Comparison of ENCODE assay signal across 7 mouse cellular contexts in genomic region chr11:96826481-96826880, GRCm38 (mm10). TPM values are rescaled to one million over a fixed set of nuclear protein-coding genes. Genes with fewer than 3 reads are reported as not detected.
DNase-seq lines count a peak whose midpoint lies in the region; ATAC-seq and TF ChIP-seq lines count a peak whose summit lies in the region.

No protein-coding gene starts in this region.

- no peaks in the 10 kb centered on the region for H3K27me3 ChIP-seq in forebrain, embryonic 11.5 days (ENCODE audit: control insufficient read depth, insufficient read depth, low read length)
- no peaks in the 10 kb centered on the region for H3K27me3 ChIP-seq in hindbrain, embryonic 16.5 days (replicated peaks; ENCODE audit: control insufficient read depth, insufficient read depth, low read length)
- H3K27me3 ChIP-seq in liver, embryonic 13.5 days, result no peaks in the 10 kb centered on the region

- no peak for DNase-seq in forebrain, embryonic 11.5 days (ENCODE audit: low spot score)
- DNase-seq in liver, embryonic 13.5 days, result no peak
- DNase-seq in B cell, adult 2 months, result no peak
- no peak for DNase-seq in embryo, embryonic 11 days
- DNase-seq in thymus, postnatal 14 days, result no peak

- no peak overlapping the region; the same call in 1 of the 2 replicates for H3K4me3 ChIP-seq in cortical plate, adult 2 months (ENCODE audit: insufficient read depth, low read length)
- no peak overlapping the region for H3K4me3 ChIP-seq in forebrain, embryonic 11.5 days (ENCODE audit: low read depth, low read length)
- H3K4me3 ChIP-seq in hindbrain, embryonic 16.5 days (ENCODE audit: low read length), result no peak overlapping the region
- no peak overlapping the region for H3K4me3 ChIP-seq in liver, embryonic 13.5 days (replicated peaks)

- TF ChIP-seq POLR2A in cortical plate, adult 2 months (IDR thresholded peaks at IDR 0.05; ENCODE audit: extremely low read depth, insufficient read depth, low read length), result no peak

- 88% methylated on average over 2 of the region's 2 CpGs for WGBS in forebrain, embryonic 11.5 days
- 78% methylated on average over 2 of the region's 2 CpGs for WGBS in hindbrain, embryonic 16.5 days
- 74% methylated on average over 2 of the region's 2 CpGs for WGBS in liver, embryonic 13.5 days (ENCODE audit: insufficient replicate concordance)

- H3K27ac ChIP-seq in cortical plate, adult 2 months (ENCODE audit: insufficient read depth, low read length), result peak overlapping the region; percentile 12; the same call in 1 of the 2 replicates
- no peak overlapping the region for H3K27ac ChIP-seq in forebrain, embryonic 11.5 days (ENCODE audit: low read depth, low read length)
- no peak overlapping the region for H3K27ac ChIP-seq in hindbrain, embryonic 16.5 days (ENCODE audit: low read depth, low read length)
- peak overlapping the region; percentile 32; the same call in 1 of the 2 replicates for H3K27ac ChIP-seq in liver, embryonic 13.5 days

- H3K9ac ChIP-seq in forebrain, embryonic 11.5 days (ENCODE audit: low read length), result 0 out of 2 replicates have a peak overlapping the region, but pooled peaks have one; percentile 27
- peak overlapping the region; percentile 1 for H3K9ac ChIP-seq in hindbrain, embryonic 16.5 days (ENCODE audit: low read depth, low read length)
- H3K9ac ChIP-seq in liver, embryonic 13.5 days, result 0 out of 2 replicates have a peak overlapping the region, but pooled peaks have one; percentile 18

- H3K9me3 ChIP-seq in forebrain, embryonic 11.5 days (ENCODE audit: control insufficient read depth, low read length), result no peaks in the 10 kb centered on the region
- no peaks in the 10 kb centered on the region for H3K9me3 ChIP-seq in hindbrain, embryonic 16.5 days (ENCODE audit: control insufficient read depth, low read length)
- no peaks in the 10 kb centered on the region for H3K9me3 ChIP-seq in liver, embryonic 13.5 days (replicated peaks)

- peaks cover 8% of the 10 kb centered on the region for H3K4me1 ChIP-seq in cortical plate, adult 2 months (ENCODE audit: control insufficient read depth, insufficient read depth, low read length)
- H3K4me1 ChIP-seq in forebrain, embryonic 11.5 days (replicated peaks; ENCODE audit: control insufficient read depth, insufficient read depth, low read length), result peaks cover 36% of the 10 kb centered on the region
- peaks cover 62% of the 10 kb centered on the region for H3K4me1 ChIP-seq in hindbrain, embryonic 16.5 days (ENCODE audit: control insufficient read depth, insufficient read depth, low read depth, low read length)
- peaks cover 84% of the 10 kb centered on the region for H3K4me1 ChIP-seq in liver, embryonic 13.5 days (replicated peaks)

- TF ChIP-seq CTCF in cortical plate, adult 2 months (IDR thresholded peaks at IDR 0.05; ENCODE audit: extremely low read depth, insufficient read depth, low read length), result no peak

- peaks cover 1% of the 10 kb centered on the region; the same call in 1 of the 2 replicates for H3K36me3 ChIP-seq in forebrain, embryonic 11.5 days (ENCODE audit: control insufficient read depth, insufficient read depth, low read length)
- peaks cover 14% of the 10 kb centered on the region for H3K36me3 ChIP-seq in hindbrain, embryonic 16.5 days (ENCODE audit: control insufficient read depth, insufficient read depth, low read length)
- H3K36me3 ChIP-seq in liver, embryonic 13.5 days, result peaks cover 49% of the 10 kb centered on the region

- H3K4me2 ChIP-seq in forebrain, embryonic 11.5 days (ENCODE audit: low read depth, low read length, severe bottlenecking), result no peak overlapping the region; the same call in 1 of the 2 replicates
- peak overlapping the region; percentile 43 for H3K4me2 ChIP-seq in hindbrain, embryonic 16.5 days (ENCODE audit: low read length)
- peak overlapping the region; percentile 79; the same call in 1 of the 2 replicates for H3K4me2 ChIP-seq in liver, embryonic 13.5 days

- ATAC-seq in forebrain, embryonic 11.5 days (replicated peaks; ENCODE audit: low FRiP score), result no peak
- ATAC-seq in hindbrain, embryonic 16.5 days, result no peak
- ATAC-seq in liver, embryonic 13.5 days (ENCODE audit: low read depth), result no peak

RNA-seq across cellular contexts. Expression of gene Nfe2l1, which starts 3.3 kb away (rescaled TPM):
- polyA plus RNA-seq in cortical plate, adult 2 months (2012; rRNA removed), result 202 and 207 TPM in 2 replicates
- 38.6 and 42.9 TPM in 2 replicates for polyA plus RNA-seq in forebrain, embryonic 11.5 days (2014; fragmentation: Nextera tagmentation; extraction: Ambion mirVana)
- 83.3 and 86.9 TPM in 2 replicates for polyA plus RNA-seq in hindbrain, embryonic 16.5 days (2015; fragmentation: Nextera tagmentation; extraction: Ambion mirVana)
- 19.2 and 20.2 TPM in 2 replicates for polyA plus RNA-seq in liver, embryonic 13.5 days (2015; fragmentation: Nextera tagmentation; extraction: Ambion mirVana)

RNA-seq across cellular contexts. Expression of gene Copz2, which starts 23.2 kb away (rescaled TPM):
- 14.2 and 14.7 TPM in 2 replicates for polyA plus RNA-seq in cortical plate, adult 2 months (2012; rRNA removed)
- 33.2 and 33.8 TPM in 2 replicates for polyA plus RNA-seq in forebrain, embryonic 11.5 days (2014; fragmentation: Nextera tagmentation; extraction: Ambion mirVana)
- 22.2 and 27.4 TPM in 2 replicates for polyA plus RNA-seq in hindbrain, embryonic 16.5 days (2015; fragmentation: Nextera tagmentation; extraction: Ambion mirVana)
- 19.7 and 20.0 TPM in 2 replicates for polyA plus RNA-seq in liver, embryonic 13.5 days (2015; fragmentation: Nextera tagmentation; extraction: Ambion mirVana)

RNA-seq across cellular contexts. Expression of gene Cbx1, which starts 37.6 kb away (rescaled TPM):
- polyA plus RNA-seq in cortical plate, adult 2 months (2012; rRNA removed), result 27.1 and 30.1 TPM in 2 replicates
- polyA plus RNA-seq in forebrain, embryonic 11.5 days (2014; fragmentation: Nextera tagmentation; extraction: Ambion mirVana), result 140 and 150 TPM in 2 replicates
- 51.6 and 52.0 TPM in 2 replicates for polyA plus RNA-seq in hindbrain, embryonic 16.5 days (2015; fragmentation: Nextera tagmentation; extraction: Ambion mirVana)
- polyA plus RNA-seq in liver, embryonic 13.5 days (2015; fragmentation: Nextera tagmentation; extraction: Ambion mirVana), result 47.5 and 51.9 TPM in 2 replicates

RNA-seq across cellular contexts. Expression of gene Snx11, which starts 49.1 kb away (rescaled TPM):
- polyA plus RNA-seq in cortical plate, adult 2 months (2012; rRNA removed), result 42.9 and 46.0 TPM in 2 replicates
- 17.5 and 26.9 TPM in 2 replicates for polyA plus RNA-seq in forebrain, embryonic 11.5 days (2014; fragmentation: Nextera tagmentation; extraction: Ambion mirVana)
- polyA plus RNA-seq in hindbrain, embryonic 16.5 days (2015; fragmentation: Nextera tagmentation; extraction: Ambion mirVana), result 52.2 and 55.9 TPM in 2 replicates
- 9.7 and 10.6 TPM in 2 replicates for polyA plus RNA-seq in liver, embryonic 13.5 days (2015; fragmentation: Nextera tagmentation; extraction: Ambion mirVana)

Comparison
In these comparisons a context has a peak if more than half of its experiments do, and no peak if none do; other contexts are left out.
1. H3K27ac ChIP-seq: peak in cortical plate, adult 2 months (single experiment) and liver, embryonic 13.5 days (single experiment); none in forebrain, embryonic 11.5 days (single experiment) and hindbrain, embryonic 16.5 days (single experiment).
2. Peak in every context shown above with its lines, with median percentiles within 50 percentile points of each other: H3K9ac ChIP-seq.